Mouse (Mus musculus): ENCODE measurements at regions not wholly inside any gene's neighbourhood (a gene's known extent, or its start where the extent isn't known, plus 50 kb on each side); places are given as distances from the start of the nearest gene placed in this dataset.

- TF ChIP-seq GATA1 (IDR thresholded peaks at IDR 0.05; ENCODE audit: borderline replicate concordance, low read length), result no peak
- TF ChIP-seq CTCF (IDR thresholded peaks at IDR 0.05; ENCODE audit: low read depth, low read length), result no peak
- TF ChIP-seq TAL1 (conservative IDR thresholded peaks at IDR 0.05; ENCODE audit: low read depth, low read length), result no peak
- no peak for TF ChIP-seq GATA2 (IDR thresholded peaks at IDR 0.05; ENCODE audit: borderline replicate concordance, low read depth, low read length)
- no peak for TF ChIP-seq POLR2AphosphoS5 (IDR thresholded peaks at IDR 0.05; ENCODE audit: insufficient replicate concordance, low read depth, low read length)
These were observed 145.1 kb downstream of the Cdh26 start for GRCm38 (mm10) chr2:178575403-178575802.
